Mouse (Mus musculus) erythroblast, embryonic 14.5 days (primary cell): ENCODE measurements around the gene Lst1. TPM values are rescaled to one million over a fixed set of nuclear protein-coding genes. Genes with fewer than 3 reads are reported as not detected.

ENCODE experiments used
- H3K27me3 ChIP-seq: 2 replicates; pipeline ENCODE4 v1.6.1; 2012; ENCODE audit warnings: inconsistent platforms; ENCODE audit not compliant: control insufficient read depth
- H3K36me3 ChIP-seq: 2 replicates; pipeline ENCODE4 v1.6.1; 2012; ENCODE audit warnings: mild to moderate bottlenecking, inconsistent platforms; ENCODE audit not compliant: control insufficient read depth
- H3K4me1 ChIP-seq: 2 replicates; pipeline ENCODE4 v1.6.1; 2012; ENCODE audit warnings: inconsistent platforms; ENCODE audit not compliant: control insufficient read depth
- H3K4me3 ChIP-seq: replicated peaks from 2 replicates; pipeline ENCODE3; 2012; ENCODE audit warnings: moderate library complexity, mild to moderate bottlenecking, inconsistent platforms
- H3K9me3 ChIP-seq: 2 replicates; pipeline ENCODE4 v1.6.1; 2012; ENCODE audit warnings: low read length, inconsistent platforms, mixed read lengths; ENCODE audit not compliant: control insufficient read depth
- GATA1 ChIP-seq: IDR thresholded peaks from 2 replicates; pipeline ENCODE4 v1.6.1; 2012; ENCODE audit warnings: low read length, inconsistent platforms, mixed read lengths
- TAL1 ChIP-seq: IDR thresholded peaks from 3 replicates; pipeline ENCODE4 v1.6.1; 2012; ENCODE audit warnings: low read length, inconsistent platforms, mixed read lengths
- polyA plus RNA-seq: library from polyadenylated mRNA; stranded (reverse); fragments of >175 nt; gene quantifications from 2 replicates; pipeline ENCODE4 v1.2.3, GENCODE M21; 2012

Gene Lst1
- polyA plus RNA-seq, 1 experiment = not detected

DNA sequence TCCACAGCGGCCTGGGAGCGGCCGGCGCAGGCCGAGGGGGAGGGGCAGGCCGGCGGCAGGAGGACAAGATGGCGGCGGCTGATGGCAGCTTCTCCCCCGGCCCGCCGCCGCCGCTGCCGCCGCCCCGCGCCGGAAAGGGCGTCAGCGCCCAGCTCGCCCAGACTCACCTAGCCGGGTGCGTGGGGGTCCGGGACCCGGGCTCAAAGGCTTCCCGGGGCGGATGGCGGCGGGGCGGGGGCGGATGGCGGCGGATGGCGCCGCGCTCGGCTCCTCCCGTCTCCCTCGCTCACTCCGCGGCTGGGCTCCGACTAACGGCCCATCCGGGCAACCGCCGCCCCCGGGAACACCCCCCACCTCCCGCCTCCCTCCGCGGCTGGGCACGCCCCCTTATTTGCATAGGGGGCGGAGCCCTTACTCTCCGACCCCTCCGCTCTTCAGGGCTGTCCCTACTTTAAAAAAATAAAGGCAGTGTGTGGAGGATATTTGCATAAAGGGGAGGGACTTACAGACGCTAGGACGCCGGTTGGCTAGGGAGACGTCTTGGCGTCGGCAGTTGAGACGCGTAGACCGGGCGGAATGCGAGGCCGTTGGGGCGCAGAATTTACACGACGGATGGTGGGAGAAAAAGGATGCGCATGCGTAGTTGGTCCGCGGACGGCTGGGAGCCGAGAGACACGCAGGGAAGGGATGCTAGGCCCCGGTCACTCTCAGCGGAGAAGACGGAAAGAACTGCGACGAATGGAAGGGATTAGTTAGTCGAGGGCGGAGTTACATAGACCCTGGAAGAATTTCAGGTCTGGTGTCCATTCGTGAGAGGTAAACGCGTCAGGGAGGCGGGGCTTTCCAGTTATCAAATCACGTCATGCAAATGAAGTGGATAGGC lies 23.4 kb downstream of the Lst1 start, which contains the start of gene Prrc2a:
TSS of gene Prrc2a (minus strand) at position 330 of the 883 bp plus-strand sequence.
- TF ChIP-seq TAL1 (no peak), GATA1 (peak; percentile 23; the same call in 1 of the 2 replicates)
- H3K27me3 ChIP-seq = no peaks in the 10 kb centered on the region
- peak within 1 kb of the TSS; percentile 94 for H3K4me3 ChIP-seq
- H3K4me1 ChIP-seq = peaks cover 45% of the 10 kb centered on the region
- peaks cover 32% of the 10 kb centered on the region for H3K36me3 ChIP-seq
- no peaks in the 10 kb centered on the region for H3K9me3 ChIP-seq

DNA sequence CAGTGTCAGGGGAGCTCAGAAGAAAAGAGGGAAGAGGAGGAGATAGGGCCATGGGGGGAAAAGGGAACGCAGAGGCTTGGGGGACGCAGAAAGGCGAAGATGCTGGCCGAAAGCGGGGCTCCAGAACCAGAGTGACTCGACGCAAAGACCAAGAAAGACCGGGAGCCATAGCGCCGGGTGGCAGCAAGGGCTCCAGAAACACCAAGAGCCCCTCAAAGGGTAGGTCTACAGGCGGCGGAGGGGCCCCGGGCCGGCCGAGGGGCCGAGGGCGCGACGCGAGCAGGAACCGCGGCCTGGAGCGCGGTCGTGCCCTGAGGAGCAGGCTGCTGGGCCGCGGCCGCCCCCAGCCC lies 24.0 kb downstream of the Lst1 start:
- no peak for TF ChIP-seq TAL1
- TF ChIP-seq GATA1 = no peak
- no peaks in the 10 kb centered on the region for H3K27me3 ChIP-seq
- peaks cover 45% of the 10 kb centered on the region for H3K4me1 ChIP-seq
- H3K9me3 ChIP-seq = no peaks in the 10 kb centered on the region
- peaks cover 38% of the 10 kb centered on the region for H3K36me3 ChIP-seq
- H3K4me3 ChIP-seq = peak overlapping the region; percentile 94

GRCm38 (mm10) chr17:35163326-35164081 lies 24.7 kb downstream of the Lst1 start:
- peaks cover 43% of the 10 kb centered on the region for H3K4me1 ChIP-seq
- peak overlapping the region; percentile 94 for H3K4me3 ChIP-seq
- TF ChIP-seq GATA1 (no peak; the same call in 1 of the 2 replicates), TAL1 (no peak)
- no peaks in the 10 kb centered on the region for H3K27me3 ChIP-seq
- peaks cover 45% of the 10 kb centered on the region for H3K36me3 ChIP-seq
- no peaks in the 10 kb centered on the region for H3K9me3 ChIP-seq

DNA sequence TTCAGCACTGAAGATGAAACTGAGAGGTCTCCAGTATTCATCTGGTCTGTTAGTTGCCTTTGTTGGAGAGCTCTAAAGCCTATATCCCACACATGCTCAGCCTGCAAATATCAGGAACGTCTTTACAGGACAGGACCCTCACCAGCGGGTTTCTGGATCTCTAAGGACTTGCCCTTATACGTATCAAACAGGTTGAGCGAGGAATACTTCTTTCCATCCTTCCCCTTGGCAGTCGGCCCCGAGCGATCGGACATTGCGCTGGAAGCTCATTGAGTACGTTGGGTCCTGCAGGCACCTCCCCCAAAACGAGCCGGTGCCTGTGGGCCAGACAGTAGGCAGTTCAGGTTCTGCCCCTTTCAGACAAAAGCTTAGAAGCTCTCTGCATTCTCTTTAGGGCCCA lies 25.5 kb downstream of the Lst1 start:
- H3K4me1 ChIP-seq = peaks cover 43% of the 10 kb centered on the region
- peaks cover 53% of the 10 kb centered on the region for H3K36me3 ChIP-seq

DNA sequence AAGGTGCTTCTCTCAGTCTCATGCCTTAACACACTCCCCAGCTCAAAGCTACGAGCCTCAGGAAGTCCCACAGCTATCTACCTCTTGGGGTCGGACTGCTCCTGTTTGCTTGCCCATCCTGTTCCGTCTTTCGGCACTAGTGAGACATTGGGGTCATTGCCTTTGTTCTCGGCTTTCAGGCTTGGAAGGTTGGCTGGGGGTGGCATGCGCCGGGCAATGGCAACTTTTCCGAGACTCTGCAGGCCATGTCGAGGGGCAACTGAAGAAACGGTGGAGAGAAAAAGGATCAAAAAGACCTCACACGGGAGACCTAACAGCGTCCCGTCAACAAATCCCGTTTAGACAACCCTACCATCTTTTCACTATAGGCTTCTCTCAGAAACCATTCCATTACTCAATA lies 26.1 kb downstream of the Lst1 start:
- peaks cover 43% of the 10 kb centered on the region for H3K4me1 ChIP-seq
- TF ChIP-seq GATA1 (no peak), TAL1 (no peak)

More for the DNA sequence above, 25.5 kb downstream of the Lst1 start:
- H3K27me3 ChIP-seq = no peaks in the 10 kb centered on the region
- H3K9me3 ChIP-seq = no peaks in the 10 kb centered on the region
- peak overlapping the region; percentile 94 for H3K4me3 ChIP-seq
- TF ChIP-seq GATA1 = no peak
- no peak for TF ChIP-seq TAL1

GRCm38 (mm10) chr17:35161421-35161820 lies 26.8 kb downstream of the Lst1 start:
- no peak overlapping the region for H3K4me3 ChIP-seq
- peaks cover 66% of the 10 kb centered on the region for H3K36me3 ChIP-seq
- H3K9me3 ChIP-seq = no peaks in the 10 kb centered on the region
- H3K4me1 ChIP-seq = peaks cover 40% of the 10 kb centered on the region
- no peak for TF ChIP-seq TAL1
- no peak for TF ChIP-seq GATA1
- H3K27me3 ChIP-seq = no peaks in the 10 kb centered on the region

More for the DNA sequence above, 26.1 kb downstream of the Lst1 start:
- Histone ChIP-seq H3K27me3 (no peaks in the 10 kb centered on the region), H3K9me3 (no peaks in the 10 kb centered on the region), H3K36me3 (peaks cover 59% of the 10 kb centered on the region), H3K4me3 (peak overlapping the region; percentile 94)

GRCm38 (mm10) chr17:35159638-35160037 lies 28.6 kb downstream of the Lst1 start:
- H3K4me3 ChIP-seq = no peak overlapping the region
- no peaks in the 10 kb centered on the region for H3K9me3 ChIP-seq
- no peaks in the 10 kb centered on the region for H3K27me3 ChIP-seq
- TF ChIP-seq GATA1 = no peak
- H3K36me3 ChIP-seq = peaks cover 84% of the 10 kb centered on the region
- peaks cover 25% of the 10 kb centered on the region for H3K4me1 ChIP-seq

DNA sequence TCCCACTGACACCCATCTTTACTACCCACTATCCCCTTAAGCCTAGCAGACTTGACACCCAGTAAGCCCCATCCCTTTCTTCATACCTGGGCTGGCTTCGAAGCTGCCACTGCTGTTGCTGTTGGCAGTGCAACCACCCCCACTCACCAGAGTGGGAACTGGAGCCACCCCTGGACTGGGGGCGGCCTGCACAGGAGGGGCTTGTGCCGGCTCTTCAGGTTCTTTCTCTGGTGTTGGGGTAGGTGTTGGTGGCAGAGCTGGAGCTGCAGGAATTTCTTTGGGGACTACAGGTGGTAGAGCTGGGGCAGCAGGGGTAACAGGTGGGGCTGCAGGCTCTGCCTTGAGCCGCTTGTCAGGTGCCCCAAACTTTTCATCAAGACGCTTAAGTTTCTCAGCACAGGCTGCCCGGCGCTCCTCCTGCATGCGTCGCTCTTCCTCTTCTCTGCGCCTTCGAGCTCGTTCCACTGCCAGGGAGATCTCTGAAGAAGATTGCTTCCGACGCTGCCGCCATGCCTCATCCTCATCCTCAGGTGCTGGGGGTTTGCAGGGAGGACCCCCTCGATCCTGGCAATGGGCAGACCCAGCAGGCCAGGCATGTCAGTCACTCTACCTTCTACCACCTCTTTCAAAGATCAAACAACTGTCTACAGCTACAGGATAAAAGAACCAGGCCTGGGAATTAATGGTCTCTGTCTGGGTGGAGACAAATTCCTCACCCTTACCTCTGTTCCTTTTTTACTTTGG lies 29.2 kb downstream of the Lst1 start:
- Histone ChIP-seq H3K9me3 (no peaks in the 10 kb centered on the region), H3K36me3 (peaks cover 90% of the 10 kb centered on the region), H3K4me3 (no peak overlapping the region), H3K4me1 (peaks cover 23% of the 10 kb centered on the region), H3K27me3 (no peaks in the 10 kb centered on the region)
- TF ChIP-seq GATA1 = no peak

DNA sequence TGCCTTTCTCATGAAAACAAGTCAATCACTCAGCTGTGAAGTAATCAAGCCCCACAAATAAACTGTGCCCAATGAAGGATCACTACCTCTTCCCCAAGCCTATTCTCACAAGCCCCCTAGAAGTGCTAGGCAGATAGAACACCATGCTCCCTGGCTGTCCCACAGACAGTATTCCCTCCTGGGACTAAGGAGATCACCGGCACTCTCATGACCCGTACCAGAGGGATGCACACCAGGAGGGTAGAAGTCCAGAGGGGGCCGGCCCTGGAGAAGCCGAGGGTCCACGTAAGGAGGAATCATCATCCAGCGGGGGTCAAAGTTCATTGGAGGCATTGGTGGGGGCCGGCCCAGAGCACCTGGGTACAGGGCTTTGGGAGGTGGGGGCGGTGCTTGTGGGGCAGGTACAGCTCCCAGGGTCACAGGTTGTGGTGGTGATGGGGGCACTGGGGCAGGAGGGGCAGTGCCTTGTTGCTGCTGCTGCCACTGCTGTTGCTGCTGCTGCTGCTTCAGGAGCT lies 30.5 kb downstream of the Lst1 start:
- no peaks in the 10 kb centered on the region for H3K9me3 ChIP-seq
- TF ChIP-seq TAL1 (no peak), GATA1 (no peak)
- peaks cover 100% of the 10 kb centered on the region for H3K36me3 ChIP-seq
- H3K4me3 ChIP-seq = no peak overlapping the region
- peaks cover 10% of the 10 kb centered on the region for H3K4me1 ChIP-seq
- H3K27me3 ChIP-seq = no peaks in the 10 kb centered on the region
